Mouse (Mus musculus) common myeloid progenitor, adult 5-6 weeks (primary cell): ENCODE measurements around the gene Gm10413. TPM values are rescaled to one million over a fixed set of nuclear protein-coding genes. Genes with fewer than 3 reads are reported as not detected.
"Not testable (repeated sequence)": the region's sequence is repeated elsewhere in the genome, so short reads cannot be mapped to it uniquely, and the experiment has no call there.

ENCODE experiments used
- ATAC-seq: replicated peaks from 2 replicates; pipeline ENCODE4 v1.8.0; 2016; ENCODE audit warnings: low read depth, mild to moderate bottlenecking, moderate TSS enrichment, inconsistent platforms; ENCODE audit not compliant: poor library complexity, severe bottlenecking
- total RNA-seq: library from RNA; stranded (forward); fragments of 200-1000, 187-1606 nt; gene quantifications from 2 replicates; pipeline ENCODE4 v1.2.3, GENCODE M21; 2017

Gm10413 gene
- total RNA-seq, result not detected in 2 replicates

- not testable (repeated sequence) for ATAC-seq
Measured at GRCm38 (mm10) chr14:3394793-3395192, at the start of gene Gm10413. Gm10413 (plus strand) TSS chr14:3395093.

- not testable (repeated sequence) for ATAC-seq
Measured at GRCm38 (mm10) chr14:3412314-3412713, 17.4 kb downstream of the Gm10413 start, which contains the start of gene Gm10409. Gm10409 (plus strand) TSS chr14:3412614.

- not testable (repeated sequence) for ATAC-seq
Measured at GRCm38 (mm10) chr14:3427803-3428202, 32.9 kb downstream of the Gm10413 start, which contains the start of gene Gm3005. Gm3005 (plus strand) TSS chr14:3428103.

GRCm38 (mm10) chr14:3449079-3449478 is 54.2 kb downstream of the Gm10413 start, which contains the start of gene Gm10408:
Gm10408 (plus strand) TSS chr14:3449379.
- ATAC-seq, result not testable (repeated sequence)

Other genes starting within 250 kb of the Gm10413 start
- gene Gm5795, start 206.8 kb upstream of the Gm10413 start, total RNA-seq, result not detected in 2 replicates
- not detected in 2 replicates for gene D830030K20Rik, start 186.6 kb upstream of the Gm10413 start, total RNA-seq
- 1.1 TPM in 1 of 2 replicates, not detected in the other for gene Gm2956, start 62.5 kb upstream of the Gm10413 start, total RNA-seq
- 0.29 TPM in 1 of 2 replicates, not detected in the other for gene Gm10409, start 17.5 kb downstream of the Gm10413 start, total RNA-seq
- gene Gm3005, start 33.0 kb downstream of the Gm10413 start, total RNA-seq, result not detected in 2 replicates
- not detected in 2 replicates for gene Gm10408, start 54.3 kb downstream of the Gm10413 start, total RNA-seq
- not detected in 2 replicates for gene Gm3012, start 239.4 kb downstream of the Gm10413 start, total RNA-seq